Mouse (Mus musculus) liver, adult 2 months (tissue): Measurements from ENCODE around the gene Gm44502.

Source experiments
- CTCF ChIP-seq: fragments of 200-500 bp; IDR thresholded peaks from 2 replicates; pipeline ENCODE4 v1.5.1; 2011; ENCODE audit warnings: low read depth, low read length, control low read depth
- POLR2A ChIP-seq: fragments of 200-500 bp; IDR thresholded peaks from 2 replicates; pipeline ENCODE4 v1.6.1; 2011; ENCODE audit warnings: low read length, control low read depth; ENCODE audit not compliant: insufficient read depth; ENCODE audit errors: extremely low read depth

DNA sequence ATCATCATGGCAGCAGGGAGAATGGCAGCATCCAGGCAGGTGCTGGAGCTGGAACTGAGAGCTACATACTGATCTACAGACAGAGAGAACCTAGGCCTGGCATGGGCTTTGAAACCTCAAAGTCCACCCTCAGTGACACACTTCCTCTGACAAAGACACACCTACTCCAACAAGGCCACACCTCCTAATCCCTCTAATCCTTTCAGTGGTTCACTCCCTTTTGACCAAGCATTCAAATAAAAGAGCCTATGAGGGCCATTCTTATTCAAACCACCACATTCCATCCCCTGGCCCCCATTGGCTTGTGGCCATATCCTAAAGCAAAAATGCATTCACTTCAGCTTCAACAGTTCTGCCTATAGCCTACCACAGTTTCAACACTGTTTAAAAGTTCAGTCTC is 22.8 kb downstream of the Gm44502 start:
- TF ChIP-seq CTCF (no peak), POLR2A (no peak)
